Mouse (Mus musculus) C2C12 (cell line): Measurements from ENCODE around the gene Parp11. TPM values are rescaled to one million over a fixed set of nuclear protein-coding genes. Genes with fewer than 3 reads are reported as not detected.

Source experiments
- H3K27me3 ChIP-seq: one replicate; pipeline ENCODE4 v1.6.1; 2011; ENCODE audit not compliant: control insufficient read depth, insufficient read depth, insufficient read length
- H3K36me3 ChIP-seq: one replicate; pipeline ENCODE4 v1.6.1; 2011; ENCODE audit not compliant: control insufficient read depth, insufficient read depth
- H3K4me3 ChIP-seq: one replicate; pipeline ENCODE4 v1.5.1; 2011; ENCODE audit warnings: mild to moderate bottlenecking, control low read depth; ENCODE audit not compliant: poor library complexity, insufficient read depth, severe bottlenecking
- H3K79me2 ChIP-seq: one replicate; pipeline ENCODE4 v1.6.1; 2011; ENCODE audit not compliant: control insufficient read depth, insufficient read depth
- H3K79me3 ChIP-seq: one replicate; pipeline ENCODE4 v1.6.1; 2011; ENCODE audit warnings: low read depth, control low read depth
- H3ac ChIP-seq: one replicate; pipeline ENCODE3; 2011; ENCODE audit warnings: low read depth; ENCODE audit not compliant: control insufficient read depth, insufficient read length
- CEBPB ChIP-seq: IDR thresholded peaks from one replicate; pipeline ENCODE4 v1.6.1; 2011; ENCODE audit warnings: low read depth, mild to moderate bottlenecking, control low read depth, moderate library complexity
- CTCF ChIP-seq: IDR thresholded peaks from one replicate; pipeline ENCODE4 v1.5.1; 2011; ENCODE audit not compliant: control insufficient read depth, insufficient read depth, insufficient read length
- FOSL1 ChIP-seq: IDR thresholded peaks from one replicate; pipeline ENCODE4 v1.8.0; 2011; ENCODE audit warnings: mild to moderate bottlenecking, low read length; ENCODE audit not compliant: poor library complexity, insufficient read depth, severe bottlenecking
- MAX ChIP-seq: IDR thresholded peaks from one replicate; pipeline ENCODE4 v1.6.1; 2011; ENCODE audit warnings: mild to moderate bottlenecking, control low read depth
- MYOD1 ChIP-seq: IDR thresholded peaks from one replicate; pipeline ENCODE4 v1.6.1; 2011; ENCODE audit warnings: low read depth; ENCODE audit not compliant: control insufficient read depth, insufficient read length
- MYOG ChIP-seq: IDR thresholded peaks from one replicate; pipeline ENCODE4 v1.6.1; 2011; ENCODE audit not compliant: control insufficient read depth, insufficient read length; ENCODE audit errors: extremely low read depth
- USF1 ChIP-seq: IDR thresholded peaks from one replicate; pipeline ENCODE4 v1.6.1; 2011; ENCODE audit warnings: low read depth, mild to moderate bottlenecking, control low read depth, moderate library complexity
- polyA plus RNA-seq: library from polyadenylated mRNA; unstranded; fragments of >200 nt; fragmentation: generic; extraction: Trizol; gene quantifications from one replicate; pipeline ENCODE4 v1.2.1, GENCODE M21; 2012; ENCODE audit warnings: missing spikeins

Parp11 gene
- polyA plus RNA-seq, 1 experiment, result 3.6 TPM

- no peak overlapping the region for H3ac ChIP-seq
- no peaks in the 10 kb centered on the region for H3K36me3 ChIP-seq
- no peaks in the 10 kb centered on the region for H3K79me2 ChIP-seq
- no peak overlapping the region for H3K4me3 ChIP-seq
- H3K27me3 ChIP-seq, result peaks cover 3% of the 10 kb centered on the region
- no peaks in the 10 kb centered on the region for H3K79me3 ChIP-seq
- TF ChIP-seq CEBPB (no peak), MAX (no peak), USF1 (no peak), FOSL1 (no peak), MYOD1 (no peak), CTCF (no peak), MYOG (no peak)
Measured at GRCm38 (mm10) chr6:127538118-127538517, 91.5 kb downstream of the Parp11 start.

- no peaks in the 10 kb centered on the region for H3K79me3 ChIP-seq
- H3ac ChIP-seq, result no peak overlapping the region
- H3K36me3 ChIP-seq, result no peaks in the 10 kb centered on the region
- peaks cover 6% of the 10 kb centered on the region for H3K27me3 ChIP-seq
- no peaks in the 10 kb centered on the region for H3K79me2 ChIP-seq
- no peak overlapping the region for H3K4me3 ChIP-seq
- no peak for TF ChIP-seq CEBPB
- TF ChIP-seq MYOG, result no peak
- no peak for TF ChIP-seq MAX
- no peak for TF ChIP-seq CTCF
- TF ChIP-seq FOSL1, result no peak
- TF ChIP-seq USF1, result no peak
- no peak for TF ChIP-seq MYOD1
Measured at GRCm38 (mm10) chr6:127539226-127539625, 92.6 kb downstream of the Parp11 start.

- Histone ChIP-seq H3K27me3 (peaks cover 6% of the 10 kb centered on the region), H3K4me3 (no peak overlapping the region), H3ac (no peak overlapping the region), H3K79me3 (no peaks in the 10 kb centered on the region), H3K79me2 (no peaks in the 10 kb centered on the region), H3K36me3 (no peaks in the 10 kb centered on the region)
- no peak for TF ChIP-seq CTCF
- no peak for TF ChIP-seq CEBPB
- no peak for TF ChIP-seq USF1
- TF ChIP-seq FOSL1, result no peak
- TF ChIP-seq MYOD1, result no peak
- no peak for TF ChIP-seq MAX
- TF ChIP-seq MYOG, result no peak
Measured at GRCm38 (mm10) chr6:127539659-127540058, 93.0 kb downstream of the Parp11 start.

- H3ac ChIP-seq, result no peak overlapping the region
- H3K36me3 ChIP-seq, result no peaks in the 10 kb centered on the region
- H3K79me2 ChIP-seq, result no peaks in the 10 kb centered on the region
- no peaks in the 10 kb centered on the region for H3K79me3 ChIP-seq
- TF ChIP-seq USF1 (no peak), MYOG (no peak), MAX (no peak), CTCF (no peak), CEBPB (no peak), FOSL1 (no peak), MYOD1 (no peak)
- H3K27me3 ChIP-seq, result peaks cover 6% of the 10 kb centered on the region
- H3K4me3 ChIP-seq, result no peak overlapping the region
Measured at GRCm38 (mm10) chr6:127540517-127540916, 93.9 kb downstream of the Parp11 start.

- Histone ChIP-seq H3K4me3 (no peak overlapping the region), H3ac (no peak overlapping the region), H3K79me3 (no peaks in the 10 kb centered on the region), H3K27me3 (peaks cover 6% of the 10 kb centered on the region), H3K79me2 (no peaks in the 10 kb centered on the region), H3K36me3 (no peaks in the 10 kb centered on the region)
- no peak for TF ChIP-seq FOSL1
- no peak for TF ChIP-seq CTCF
- TF ChIP-seq USF1, result no peak
- no peak for TF ChIP-seq MYOD1
- no peak for TF ChIP-seq MAX
- no peak for TF ChIP-seq CEBPB
- no peak for TF ChIP-seq MYOG
Measured at GRCm38 (mm10) chr6:127541617-127542374, 95.2 kb downstream of the Parp11 start.

Other genes with a start within 250 kb of the Parp11 start
- 0.01 TPM for gene Cracr2a, start 114.5 kb downstream of the Parp11 start, polyA plus RNA-seq